Mouse (Mus musculus) liver, embryonic 15.5 days (tissue): ENCODE measurements around the gene Spef1. TPM values are rescaled to one million over a fixed set of nuclear protein-coding genes. Genes with fewer than 3 reads are reported as not detected.
"Not testable (repeated sequence)": the region's sequence is repeated elsewhere in the genome, so short reads cannot be mapped to it uniquely, and the experiment has no call there.

Experiments used
- ATAC-seq: fragments of 200-750 bp; cut with Nextera tagmentation; 2 replicates; pipeline ENCODE4 v1.8.0; 2017; ENCODE audit warnings: moderate number of reproducible peaks, mild to moderate bottlenecking, moderate library complexity; ENCODE audit not compliant: insufficient read depth
- H3K27ac ChIP-seq: fragments of 300-500 bp; sonication (generic); replicated peaks from 2 replicates; pipeline ENCODE4 v1.5.1; 2015; ENCODE audit warnings: mild to moderate bottlenecking, inconsistent platforms
- H3K27me3 ChIP-seq: fragments of 300-500 bp; sonication (generic); 2 replicates; pipeline ENCODE4 v1.6.1; 2015; ENCODE audit warnings: mild to moderate bottlenecking, inconsistent platforms
- H3K36me3 ChIP-seq: fragments of 300-500 bp; sonication (generic); replicated peaks from 2 replicates; pipeline ENCODE4 v1.6.1; 2015; ENCODE audit warnings: moderate library complexity, mild to moderate bottlenecking, inconsistent platforms
- H3K4me1 ChIP-seq: fragments of 300-500 bp; sonication (generic); replicated peaks from 2 replicates; pipeline ENCODE4 v1.6.1; 2015; ENCODE audit warnings: inconsistent platforms
- H3K4me2 ChIP-seq: fragments of 300-500 bp; sonication (generic); 2 replicates; pipeline ENCODE4 v1.6.1; 2015; ENCODE audit warnings: moderate library complexity, mild to moderate bottlenecking, inconsistent platforms
- H3K4me3 ChIP-seq: fragments of 300-500 bp; sonication (generic); replicated peaks from 2 replicates; pipeline ENCODE4 v1.5.1; 2015; ENCODE audit warnings: mild to moderate bottlenecking, inconsistent platforms
- H3K9ac ChIP-seq: fragments of 300-500 bp; sonication (generic); 2 replicates; pipeline ENCODE4 v1.6.1; 2015; ENCODE audit warnings: moderate library complexity, mild to moderate bottlenecking, inconsistent platforms
- H3K9me3 ChIP-seq: fragments of 300-500 bp; sonication (generic); replicated peaks from 2 replicates; pipeline ENCODE4 v1.6.1; 2016; ENCODE audit warnings: inconsistent platforms
- WGBS: fragments of 180-500 bp; shearing (Covaris S2); methylation state at CpG from one replicate; pipeline ENCODE4 v1.1.7; 2015; ENCODE audit warnings: mixed read lengths; ENCODE audit not compliant: insufficient replicate concordance; 5-methylcytosine and 5-hydroxymethylcytosine counted together
- polyA plus RNA-seq: library from polyadenylated mRNA; unstranded; fragments of >200 nt; fragmentation: Nextera tagmentation; extraction: Ambion mirVana; gene quantifications from 2 replicates; pipeline ENCODE4 v1.2.1, GENCODE M21; 2015

Gene Spef1
- 1.6 and 1.8 TPM in 2 replicates for polyA plus RNA-seq

DNA sequence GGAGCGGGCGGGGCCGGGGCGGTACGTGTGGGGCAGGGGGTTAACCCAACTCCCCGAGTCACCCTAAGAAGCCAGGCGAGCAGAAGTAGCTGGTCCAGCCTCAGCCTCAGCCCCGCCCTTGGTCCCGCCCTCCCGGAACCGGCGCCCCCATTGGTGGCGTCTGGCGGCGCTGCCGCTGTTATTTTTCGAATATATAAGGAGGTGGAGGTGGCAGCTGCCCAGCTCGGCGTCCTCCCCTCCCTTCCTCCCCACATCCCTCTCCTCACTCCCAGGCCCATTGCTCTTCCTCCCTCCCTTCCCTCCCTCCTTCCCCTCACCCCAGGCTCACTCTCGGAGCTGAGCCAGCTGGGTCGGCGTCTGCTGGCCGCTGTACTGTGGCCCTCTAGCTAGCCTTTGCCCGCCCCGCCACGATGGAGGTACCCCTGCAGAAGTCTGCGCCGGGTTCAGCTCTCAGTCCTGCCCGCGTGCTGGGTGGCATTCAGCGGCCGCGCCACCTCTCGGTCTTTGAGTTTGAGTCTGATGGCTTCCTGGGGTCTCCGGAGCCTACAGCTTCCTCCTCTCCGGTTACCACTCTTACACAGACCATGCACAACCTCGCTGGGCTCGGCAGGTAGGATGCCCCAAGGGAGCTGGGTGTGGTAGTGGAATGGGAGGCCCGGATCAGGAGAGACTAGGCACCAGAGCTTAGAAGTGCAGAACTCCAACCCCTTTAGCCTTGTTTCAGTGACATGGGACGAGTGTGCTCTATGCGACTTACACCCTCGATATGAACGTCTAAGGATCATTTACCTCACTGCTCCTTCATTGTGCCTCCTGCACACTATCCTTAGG, at the start of gene Spef1, which contains the start of gene Cdc25b:
Gene Spef1, minus strand, starts transcription at position 512 of the 831 bp plus-strand sequence.
Gene Cdc25b, plus strand, starts transcription at position 179 of the 831 bp plus-strand sequence.
- H3K36me3 ChIP-seq: peaks cover 43% of the 10 kb centered on the region
- peak within 1 kb of the TSS; percentile 90 for H3K4me3 ChIP-seq
- peak within 1 kb of the TSS; percentile 97 for H3K27ac ChIP-seq
- peak within 1 kb of the TSS; percentile 96 for H3K4me2 ChIP-seq
- under 1% methylated on average over 39 of the region's 43 CpGs for WGBS
- no peaks in the 10 kb centered on the region for H3K27me3 ChIP-seq
- peak within 1 kb of the TSS; percentile 95 for H3K9ac ChIP-seq
- no peaks in the 10 kb centered on the region for H3K9me3 ChIP-seq
- ATAC-seq: peak; percentile 87
- H3K4me1 ChIP-seq: peaks cover 58% of the 10 kb centered on the region

DNA sequence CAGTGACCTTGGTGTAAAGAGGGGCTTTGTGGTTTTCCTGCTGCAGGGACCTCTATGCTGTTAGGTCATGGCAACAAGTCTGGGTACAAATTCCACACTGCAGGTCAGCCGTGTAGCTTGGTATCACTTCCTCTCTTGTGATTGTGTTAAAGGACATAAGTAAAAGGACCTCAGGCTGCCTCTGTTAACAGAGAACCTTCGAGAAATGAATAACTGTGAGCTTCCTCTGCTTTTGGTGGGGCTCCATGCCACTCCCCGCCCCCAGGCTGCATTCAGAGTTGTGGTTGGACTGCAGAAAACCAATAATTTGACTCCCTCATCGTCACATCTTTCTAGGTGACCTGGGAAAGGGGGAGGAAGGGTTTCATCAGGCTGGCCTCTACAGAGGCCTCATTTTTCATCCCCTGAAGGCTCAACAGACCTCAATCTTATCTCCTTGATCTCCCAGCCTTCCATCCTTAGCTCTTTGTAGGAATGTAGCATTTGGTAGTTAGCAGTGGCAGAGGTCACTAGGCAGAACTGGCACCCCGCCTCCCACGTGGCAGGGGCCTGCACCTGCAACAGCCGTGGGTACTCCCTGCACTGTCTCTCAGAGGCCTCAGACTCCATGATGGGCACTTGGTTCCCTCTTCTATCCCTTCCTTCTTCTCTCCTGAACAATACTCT, 48.0 kb upstream of the Spef1 start:
- 34% methylated on average over 7 of the region's 7 CpGs for WGBS
- no peaks in the 10 kb centered on the region for H3K9me3 ChIP-seq
- no peak for ATAC-seq
- H3K9ac ChIP-seq: peak overlapping the region; percentile 89
- no peaks in the 10 kb centered on the region for H3K27me3 ChIP-seq
- H3K4me2 ChIP-seq: peak overlapping the region; percentile 85
- H3K27ac ChIP-seq: peak overlapping the region; percentile 96
- peaks cover 68% of the 10 kb centered on the region for H3K4me1 ChIP-seq
- peak overlapping the region; percentile 76 for H3K4me3 ChIP-seq
- H3K36me3 ChIP-seq: peaks cover 44% of the 10 kb centered on the region

DNA sequence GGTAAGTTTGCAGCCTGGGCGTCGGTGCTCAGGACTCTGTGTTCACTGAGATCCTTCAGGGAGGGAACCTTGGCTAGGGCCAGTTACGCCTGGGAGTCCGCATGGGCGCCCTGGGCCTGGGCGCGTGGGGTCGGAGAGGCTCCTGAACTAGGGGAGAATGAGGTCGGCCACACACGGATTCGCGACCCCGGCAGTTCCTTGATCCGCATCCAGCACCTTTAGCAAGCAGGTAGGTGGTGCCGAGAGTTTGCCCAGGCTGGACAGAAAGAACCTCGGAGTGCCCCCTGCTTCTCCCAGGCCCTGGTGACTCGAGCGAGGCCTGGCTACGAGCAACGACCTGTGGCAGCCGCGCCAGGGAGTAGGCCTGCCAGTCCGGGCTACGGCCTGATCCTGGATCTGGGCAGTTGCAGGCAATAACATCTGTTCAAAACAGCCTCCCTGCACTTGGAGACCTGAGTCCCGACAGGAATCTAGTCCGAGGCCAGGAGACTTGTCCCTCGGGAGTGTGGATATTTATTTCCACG, 47.1 kb upstream of the Spef1 start:
- H3K9me3 ChIP-seq: no peaks in the 10 kb centered on the region
- H3K4me1 ChIP-seq: peaks cover 60% of the 10 kb centered on the region
- ATAC-seq: peak; percentile 51
- H3K27me3 ChIP-seq: 0 out of 2 replicates have a peak, but pooled peaks cover 2% of the 10 kb centered on the region
- H3K27ac ChIP-seq: peak overlapping the region; percentile 96
- H3K9ac ChIP-seq: peak overlapping the region; percentile 89
- peak overlapping the region; percentile 76 for H3K4me3 ChIP-seq
- H3K36me3 ChIP-seq: peaks cover 35% of the 10 kb centered on the region
- 6% methylated on average over 28 of the region's 28 CpGs for WGBS
- peak overlapping the region; percentile 85 for H3K4me2 ChIP-seq

DNA sequence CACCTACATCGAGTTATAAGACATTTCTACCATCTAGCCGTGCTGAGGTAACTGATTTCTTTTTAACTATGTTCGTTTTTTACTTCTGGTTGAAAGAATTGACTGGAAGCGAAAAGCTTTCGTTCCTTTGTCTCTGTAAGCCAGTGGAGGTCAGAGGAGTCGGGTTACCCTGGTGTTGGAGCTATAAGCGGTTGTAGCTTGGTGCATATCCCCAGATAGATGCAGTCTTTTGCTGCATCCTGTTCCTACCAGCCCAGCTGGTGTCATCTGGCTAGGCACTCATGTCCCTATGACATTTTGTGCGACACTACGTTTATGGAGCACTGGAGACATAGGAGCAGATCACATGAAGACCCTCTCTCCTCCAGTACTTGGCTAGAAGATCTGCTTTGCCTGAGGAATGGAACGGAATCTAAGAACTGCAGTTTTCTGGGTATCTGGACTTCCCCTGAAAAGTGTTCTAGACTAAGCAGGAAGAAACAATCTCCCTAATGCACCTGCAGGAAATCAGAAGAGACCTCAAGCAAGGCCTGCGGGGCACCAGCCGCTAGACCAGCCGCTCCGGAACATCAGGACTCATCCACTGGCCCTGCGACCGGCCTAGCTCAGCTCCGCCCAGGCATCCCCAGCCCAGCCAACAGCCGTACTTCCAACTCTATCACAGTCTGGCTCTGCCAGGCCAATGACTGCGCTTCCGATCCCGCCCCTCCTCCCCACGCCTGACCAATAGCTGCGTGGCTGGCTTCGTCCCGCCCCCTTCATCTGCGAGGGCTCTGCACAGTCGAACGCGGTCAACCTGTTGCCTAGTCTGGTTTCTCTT, 46.4 kb upstream of the Spef1 start, which contains the start of gene Mavs:
Gene Mavs, plus strand, starts transcription at position 757 of the 820 bp plus-strand sequence.
- Histone ChIP-seq H3K9me3 (no peaks in the 10 kb centered on the region), H3K27ac (peak within 1 kb of the TSS; percentile 96), H3K36me3 (peaks cover 28% of the 10 kb centered on the region), H3K4me3 (peak within 1 kb of the TSS; percentile 76), H3K4me1 (peaks cover 53% of the 10 kb centered on the region), H3K9ac (peak within 1 kb of the TSS; percentile 89), H3K27me3 (0 out of 2 replicates have a peak, but pooled peaks cover 6% of the 10 kb centered on the region), H3K4me2 (peak within 1 kb of the TSS; percentile 85)
- WGBS: 16% methylated on average over 29 of the region's 29 CpGs
- ATAC-seq: peak; percentile 98

DNA sequence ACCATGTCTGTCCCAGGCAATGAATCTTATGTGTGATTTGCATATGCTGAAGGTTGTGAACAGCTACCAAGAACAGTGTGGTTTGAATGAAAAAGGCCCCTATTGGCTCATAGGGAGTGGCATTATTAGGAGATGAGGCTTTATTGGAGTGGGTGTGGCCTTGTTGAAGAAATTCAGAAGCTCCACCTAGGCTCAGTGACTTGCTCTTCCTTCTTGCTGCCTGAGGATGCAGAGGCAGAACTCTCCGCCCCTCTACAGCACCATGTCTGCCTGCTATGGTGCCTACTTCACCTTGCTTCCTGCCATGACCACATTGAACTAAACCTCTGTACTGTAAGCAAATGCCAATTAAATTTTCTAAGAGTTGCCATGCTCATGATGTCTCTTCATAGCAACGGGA, 45.5 kb upstream of the Spef1 start:
- ATAC-seq: peak; percentile 56
- H3K27ac ChIP-seq: peak overlapping the region; percentile 87

DNA sequence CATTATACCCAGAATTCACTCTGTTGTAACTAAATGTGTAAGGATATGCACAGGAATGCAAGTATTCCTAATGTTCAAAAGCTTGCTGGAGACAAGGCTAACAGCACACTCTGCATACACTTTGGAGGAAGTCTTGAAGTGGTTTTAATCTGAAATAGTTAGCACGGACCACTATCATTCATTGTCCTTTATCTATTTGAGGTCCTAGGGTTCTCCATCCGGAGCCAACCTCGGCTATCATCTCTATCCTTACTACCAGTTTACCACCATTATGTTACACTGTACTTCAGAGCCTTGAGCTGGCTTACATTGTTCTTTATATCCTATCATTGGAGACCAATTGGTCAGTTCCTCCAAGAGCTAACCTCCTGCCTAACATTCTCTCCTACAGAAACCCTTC, 40.2 kb upstream of the Spef1 start:
- Histone ChIP-seq H3K9ac (no peak overlapping the region), H3K27ac (peak overlapping the region; percentile 24; the same call in 1 of the 2 replicates), H3K27me3 (0 out of 2 replicates have a peak, but pooled peaks cover 6% of the 10 kb centered on the region), H3K9me3 (no peaks in the 10 kb centered on the region), H3K36me3 (no peaks in the 10 kb centered on the region), H3K4me1 (peaks cover 69% of the 10 kb centered on the region), H3K4me3 (no peak overlapping the region), H3K4me2 (no peak overlapping the region)
- ATAC-seq: no peak
- 50% methylated on average over 3 of the region's 3 CpGs for WGBS

More for the DNA sequence above, 45.5 kb upstream of the Spef1 start:
- no peaks in the 10 kb centered on the region for H3K9me3 ChIP-seq
- peak overlapping the region; percentile 85 for H3K4me2 ChIP-seq
- H3K4me3 ChIP-seq: no peak overlapping the region
- H3K36me3 ChIP-seq: peaks cover 21% of the 10 kb centered on the region
- H3K9ac ChIP-seq: 0 out of 2 replicates have a peak overlapping the region, but pooled peaks have one; percentile 57
- 52% methylated on average over 2 of the region's 2 CpGs for WGBS
- H3K27me3 ChIP-seq: 0 out of 2 replicates have a peak, but pooled peaks cover 6% of the 10 kb centered on the region
- peaks cover 60% of the 10 kb centered on the region for H3K4me1 ChIP-seq

DNA sequence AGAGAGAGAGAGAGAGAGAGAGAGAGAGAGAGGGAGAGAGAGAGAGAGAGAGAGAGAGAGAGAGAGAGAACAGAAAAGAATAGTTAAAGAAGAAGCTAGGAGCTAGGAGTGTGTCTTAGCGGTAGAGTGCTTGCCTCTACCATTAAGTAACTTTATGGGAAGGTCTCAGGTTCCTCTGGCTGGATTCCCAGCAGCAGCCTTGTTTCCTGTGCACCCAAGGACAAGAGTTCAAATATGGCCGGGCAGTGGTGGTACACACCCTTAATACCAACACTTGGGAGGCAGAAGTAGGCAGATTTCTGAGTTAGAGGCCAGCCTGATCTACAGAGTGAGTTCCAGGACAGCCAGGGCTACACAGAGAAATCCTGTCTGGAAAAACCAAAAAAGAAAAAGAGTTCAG, 39.6 kb upstream of the Spef1 start:
- WGBS: 67% methylated on average over 2 of the region's 2 CpGs
- not testable (repeated sequence) for H3K9ac ChIP-seq, H3K9me3 ChIP-seq, H3K4me2 ChIP-seq, ATAC-seq, H3K27me3 ChIP-seq, H3K4me3 ChIP-seq, H3K36me3 ChIP-seq
- Histone ChIP-seq H3K27ac (peak overlapping the region; percentile 24; the same call in 1 of the 2 replicates), H3K4me1 (peaks cover 69% of the 10 kb centered on the region)

DNA sequence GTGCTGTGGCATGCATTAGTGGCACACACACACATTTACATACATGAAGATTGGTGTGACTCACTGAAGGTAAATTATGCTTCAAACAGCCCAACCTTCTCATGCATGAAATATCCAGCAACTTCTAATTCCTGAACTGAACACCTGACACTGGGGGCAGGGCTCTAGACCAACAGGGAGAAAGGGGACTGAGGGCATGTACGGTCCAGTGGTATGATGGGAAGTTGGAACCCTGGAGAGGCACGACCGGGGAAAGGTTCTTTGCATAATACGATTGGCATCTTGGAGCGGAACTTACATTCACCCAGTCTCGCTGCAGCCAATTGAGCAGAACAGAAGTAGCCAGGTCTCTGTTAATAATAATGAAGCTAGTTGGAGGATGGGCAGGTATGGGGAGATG, 38.1 kb upstream of the Spef1 start:
- no peak overlapping the region for H3K9ac ChIP-seq
- 0 out of 2 replicates have a peak, but pooled peaks cover 6% of the 10 kb centered on the region for H3K27me3 ChIP-seq
- H3K4me2 ChIP-seq: no peak overlapping the region
- ATAC-seq: no peak
- H3K4me1 ChIP-seq: peaks cover 77% of the 10 kb centered on the region
- H3K27ac ChIP-seq: peak overlapping the region; percentile 96
- H3K4me3 ChIP-seq: no peak overlapping the region
- H3K36me3 ChIP-seq: no peaks in the 10 kb centered on the region
- H3K9me3 ChIP-seq: no peaks in the 10 kb centered on the region
- 90% methylated on average over 6 of the region's 6 CpGs for WGBS

DNA sequence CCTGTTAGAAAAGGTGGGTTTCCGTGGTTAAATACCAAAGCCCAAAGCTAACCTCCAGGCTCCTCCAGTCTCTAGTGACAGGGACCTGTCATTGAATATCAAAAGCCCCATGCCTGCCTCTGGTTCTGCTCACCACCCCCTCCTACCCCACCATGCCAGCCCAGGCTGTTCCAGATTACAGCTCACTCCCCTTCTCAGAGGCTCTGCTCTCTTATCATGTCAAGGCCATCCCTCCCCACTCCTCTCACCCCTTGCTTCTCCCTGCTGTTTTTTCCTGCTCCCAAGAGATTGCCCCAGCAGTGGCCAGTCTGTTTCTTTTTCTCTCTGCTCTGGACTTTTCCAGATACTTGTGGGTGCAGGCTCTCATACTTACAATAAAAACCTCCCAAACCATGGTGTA, 36.5 kb upstream of the Spef1 start:
- WGBS: 30% methylated on average over 1 of the region's 1 CpGs
- ATAC-seq: peak; percentile 99
- Histone ChIP-seq H3K4me1 (peaks cover 82% of the 10 kb centered on the region), H3K9me3 (no peaks in the 10 kb centered on the region), H3K4me3 (0 out of 2 replicates have a peak overlapping the region, but pooled peaks have one; percentile 5), H3K27ac (peak overlapping the region; percentile 96), H3K4me2 (peak overlapping the region; percentile 51), H3K27me3 (no peaks in the 10 kb centered on the region), H3K36me3 (no peaks in the 10 kb centered on the region), H3K9ac (peak overlapping the region; percentile 37)

DNA sequence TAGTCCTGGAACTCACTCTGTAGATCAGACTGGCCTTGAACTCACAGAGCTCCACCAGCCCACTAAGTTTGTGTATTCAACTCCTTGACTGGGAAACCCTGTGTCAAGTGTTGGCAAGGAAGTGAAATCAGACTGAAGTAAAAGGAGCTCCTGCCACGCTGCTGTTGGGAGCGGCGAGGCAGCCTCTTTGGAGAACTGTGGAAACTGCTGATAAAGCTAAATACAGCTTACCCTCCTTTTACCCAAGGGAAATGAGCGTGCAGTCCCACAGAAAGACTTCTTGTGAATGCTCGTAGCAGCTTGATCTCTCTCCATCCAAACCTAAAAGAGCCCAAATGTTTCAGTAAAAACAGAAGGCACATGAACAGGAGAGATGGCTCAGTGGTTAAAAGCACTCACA, 35.5 kb upstream of the Spef1 start:
- 7% methylated on average over 5 of the region's 5 CpGs for WGBS
- Histone ChIP-seq H3K9ac (peak overlapping the region; percentile 37), H3K4me3 (no peak overlapping the region; the same call in 1 of the 2 replicates), H3K27me3 (no peaks in the 10 kb centered on the region), H3K4me1 (peaks cover 79% of the 10 kb centered on the region), H3K36me3 (no peaks in the 10 kb centered on the region), H3K4me2 (peak overlapping the region; percentile 51), H3K27ac (peak overlapping the region; percentile 96), H3K9me3 (no peaks in the 10 kb centered on the region)
- ATAC-seq: peak; percentile 34
